Mouse (Mus musculus) layer of hippocampus, postnatal 14 days (tissue): ENCODE measurements around the gene Rpl10a. TPM values are rescaled to one million over a fixed set of nuclear protein-coding genes. Genes with fewer than 3 reads are reported as not detected.
"Not testable (repeated sequence)": the region's sequence is repeated elsewhere in the genome, so short reads cannot be mapped to it uniquely, and the experiment has no call there.

Source experiments
- DNase-seq, 2 experiments: peaks; one replicate each; pipeline ENCODE4 v3.0.0; 2021 to 2022; ENCODE audit warnings: low spot score in 2 of 2, mixed read lengths in 1 of 2
- total RNA-seq, 2 experiments: library from RNA; stranded (reverse); gene quantifications; 2 replicates each; pipeline ENCODE4 v1.2.3; 2021

Gene Rpl10a
- total RNA-seq, 2 experiments from 2014 or later = 394 to 418 TPM

- DNase-seq = no peak
These were observed 23.7 kb downstream of the Rpl10a start for GRCm38 (mm10) chr17:28352018-28352417.

GRCm38 (mm10) chr17:28355871-28356270 lies 27.6 kb downstream of the Rpl10a start:
- no peak for DNase-seq

- not testable (repeated sequence) for DNase-seq
These were observed 30.4 kb downstream of the Rpl10a start for GRCm38 (mm10) chr17:28358576-28359261.

- no peak for DNase-seq
These were observed 32.4 kb downstream of the Rpl10a start for GRCm38 (mm10) chr17:28360531-28361277.

- DNase-seq = no peak
These were observed 33.8 kb downstream of the Rpl10a start for GRCm38 (mm10) chr17:28361921-28362652.

GRCm38 (mm10) chr17:28362653-28363292 lies 34.5 kb downstream of the Rpl10a start:
- no peak for DNase-seq

- DNase-seq = no peak
These were observed 35.2 kb downstream of the Rpl10a start for GRCm38 (mm10) chr17:28363507-28363906.

GRCm38 (mm10) chr17:28365122-28365521 lies 36.9 kb downstream of the Rpl10a start, which contains the start of gene Tulp1:
Tulp1 (minus strand) TSS chr17:28365222.
- DNase-seq = no peak

GRCm38 (mm10) chr17:28368449-28368848 lies 40.2 kb downstream of the Rpl10a start:
- DNase-seq = peak; percentile 52 to 59

- no peak for DNase-seq
These were observed 40.8 kb downstream of the Rpl10a start for GRCm38 (mm10) chr17:28369056-28369455.

GRCm38 (mm10) chr17:28371286-28371685 lies 43.0 kb downstream of the Rpl10a start:
- no peak for DNase-seq

- DNase-seq = no peak
These were observed 43.7 kb downstream of the Rpl10a start for GRCm38 (mm10) chr17:28371941-28372340.

GRCm38 (mm10) chr17:28373821-28374220 lies 45.5 kb downstream of the Rpl10a start:
- peak in 1 of 2 experiments; percentile 32 for DNase-seq

GRCm38 (mm10) chr17:28374494-28374893 lies 46.2 kb downstream of the Rpl10a start:
- DNase-seq = no peak

- no peak for DNase-seq
These were observed 47.4 kb downstream of the Rpl10a start for GRCm38 (mm10) chr17:28375592-28376061.

- DNase-seq = no peak
These were observed 52.0 kb downstream of the Rpl10a start for GRCm38 (mm10) chr17:28380255-28380654.

Other genes starting within 250 kb of the Rpl10a start
- 1 to 10 TPM in 1 of 2 experiments, under 1 TPM in 1; 0.86 to 1.3 TPM for gene Tcp11, start 247.8 kb upstream of the Rpl10a start, total RNA-seq
- gene Scube3, start 186.3 kb upstream of the Rpl10a start, total RNA-seq = 1 to 10 TPM; 1.7 to 2.4 TPM
- 100 to 1,000 TPM in 1 of 2 experiments, 10 to 100 TPM in 1; 95.1 to 102 TPM for gene Zfp523, start 151.3 kb upstream of the Rpl10a start, total RNA-seq
- gene Def6, start 120.7 kb upstream of the Rpl10a start, total RNA-seq = 1 to 10 TPM; 3.7 to 3.9 TPM
- gene Ppard, start 95.8 kb upstream of the Rpl10a start, total RNA-seq = 10 to 100 TPM; 27.1 to 28.9 TPM
- 10 to 100 TPM; 23.0 to 28.2 TPM for gene Fance, start 15.0 kb upstream of the Rpl10a start, total RNA-seq
- gene Tead3, start 22.3 kb downstream of the Rpl10a start, total RNA-seq = 1 to 10 TPM; 5.1 to 5.7 TPM
- not detected for gene Tulp1, start 36.8 kb downstream of the Rpl10a start, total RNA-seq
- 10 to 100 TPM; 65.4 to 78.1 TPM for gene Fkbp5, start 189.1 kb downstream of the Rpl10a start, total RNA-seq
- gene Armc12, start 202.3 kb downstream of the Rpl10a start, total RNA-seq = not detected
- not detected for gene Clpsl2, start 220.9 kb downstream of the Rpl10a start, total RNA-seq
- not detected for gene Clps, start 232.3 kb downstream of the Rpl10a start, total RNA-seq
- gene Lhfpl5, start 247.2 kb downstream of the Rpl10a start, total RNA-seq = 1 to 10 TPM; 2.7 to 3.4 TPM